Mouse (Mus musculus) frontal cortex, postnatal 25 days (tissue): Measurements from ENCODE around the gene Abcb10.
"Not testable (repeated sequence)": the region's sequence is repeated elsewhere in the genome, so short reads cannot be mapped to it uniquely, and the experiment has no call there.

Source experiments
- DNase-seq, 2 experiments: peaks; one replicate each; pipeline ENCODE4 v3.0.0; 2022; ENCODE audit warnings: low spot score in 2 of 2

The Abcb10 gene

GRCm38 (mm10) chr8:123981674-123982073, 1.2 kb downstream of the Abcb10 start:
- DNase-seq: no peak

GRCm38 (mm10) chr8:123980239-123980638, 2.7 kb downstream of the Abcb10 start:
- DNase-seq: no peak

- no peak for DNase-seq
These were observed 4.0 kb downstream of the Abcb10 start for GRCm38 (mm10) chr8:123978926-123979325.

- no peak for DNase-seq
These were observed 4.6 kb downstream of the Abcb10 start for GRCm38 (mm10) chr8:123978166-123978838.

- DNase-seq: no peak
These were observed 5.4 kb downstream of the Abcb10 start for GRCm38 (mm10) chr8:123977499-123977898.

GRCm38 (mm10) chr8:123973495-123973894, 9.4 kb downstream of the Abcb10 start:
- no peak for DNase-seq

GRCm38 (mm10) chr8:123966896-123967295, 16.0 kb downstream of the Abcb10 start:
- DNase-seq: no peak

GRCm38 (mm10) chr8:123961371-123961770, 21.6 kb downstream of the Abcb10 start:
- no peak for DNase-seq

GRCm38 (mm10) chr8:123960556-123960955, 22.4 kb downstream of the Abcb10 start:
- DNase-seq: not testable (repeated sequence)

- no peak for DNase-seq
These were observed 22.9 kb downstream of the Abcb10 start for GRCm38 (mm10) chr8:123960056-123960455.

- no peak for DNase-seq
These were observed 23.4 kb downstream of the Abcb10 start for GRCm38 (mm10) chr8:123959473-123959872.

- DNase-seq: peak; percentile 9 to 11
These were observed 24.8 kb downstream of the Abcb10 start for GRCm38 (mm10) chr8:123958130-123958529.

- DNase-seq: no peak
These were observed 28.7 kb downstream of the Abcb10 start for GRCm38 (mm10) chr8:123954246-123954645.

GRCm38 (mm10) chr8:123953686-123954085, 29.2 kb downstream of the Abcb10 start:
- no peak for DNase-seq

GRCm38 (mm10) chr8:123950077-123950802, 32.7 kb downstream of the Abcb10 start:
- peak; percentile 9 to 28 for DNase-seq

GRCm38 (mm10) chr8:123949686-123949986, 33.3 kb downstream of the Abcb10 start:
- no peak for DNase-seq

- peak; percentile 99 to 100 for DNase-seq
These were observed 33.8 kb downstream of the Abcb10 start, which contains the start of gene Nup133 for GRCm38 (mm10) chr8:123948942-123949685. Gene Nup133 (minus strand): TSS chr8:123949265.

GRCm38 (mm10) chr8:123929026-123929425, 53.9 kb downstream of the Abcb10 start:
- DNase-seq: no peak

- no peak for DNase-seq
These were observed 57.3 kb downstream of the Abcb10 start for GRCm38 (mm10) chr8:123925671-123926070.

- peak; percentile 71 to 77 for DNase-seq
These were observed 58.2 kb downstream of the Abcb10 start for GRCm38 (mm10) chr8:123924719-123925118.

- DNase-seq: no peak
These were observed 68.3 kb downstream of the Abcb10 start for GRCm38 (mm10) chr8:123914635-123915034.

- no peak for DNase-seq
These were observed 70.7 kb downstream of the Abcb10 start for GRCm38 (mm10) chr8:123912265-123912664.

- DNase-seq: no peak
These were observed 75.3 kb downstream of the Abcb10 start for GRCm38 (mm10) chr8:123907604-123908003.
